Mouse (Mus musculus) midbrain, embryonic 12.5 days (tissue): ENCODE measurements at regions not wholly inside any gene's neighbourhood (a gene's known extent, or its start where the extent isn't known, plus 50 kb on each side); places are given as distances from the start of the nearest gene placed in this dataset.

ENCODE experiments used
- ATAC-seq: fragments of 200-750 bp; cut with Nextera tagmentation; 2 replicates; pipeline ENCODE4 v1.8.0; 2017; ENCODE audit warnings: low read depth, moderate TSS enrichment, moderate library complexity; ENCODE audit not compliant: low FRiP score
- H3K27ac ChIP-seq: fragments of 300-500 bp; sonication (generic); replicated peaks from 2 replicates; pipeline ENCODE4 v1.5.1; 2016; ENCODE audit warnings: mild to moderate bottlenecking
- H3K27me3 ChIP-seq: fragments of 300-500 bp; sonication (generic); 2 replicates; pipeline ENCODE4 v1.6.1; 2016; ENCODE audit warnings: mild to moderate bottlenecking
- H3K36me3 ChIP-seq: fragments of 300-500 bp; sonication (generic); 2 replicates; pipeline ENCODE4 v1.6.1; 2016
- H3K4me1 ChIP-seq: fragments of 300-500 bp; sonication (generic); 2 replicates; pipeline ENCODE4 v1.6.1; 2016
- H3K4me2 ChIP-seq: fragments of 300-500 bp; sonication (generic); replicated peaks from 2 replicates; pipeline ENCODE4 v1.6.1; 2016; ENCODE audit warnings: mild to moderate bottlenecking, moderate library complexity
- H3K4me3 ChIP-seq: fragments of 300-500 bp; sonication (generic); 2 replicates; pipeline ENCODE4 v1.5.1; 2016; ENCODE audit warnings: mild to moderate bottlenecking
- H3K9ac ChIP-seq: fragments of 300-500 bp; sonication (generic); replicated peaks from 2 replicates; pipeline ENCODE4 v1.6.1; 2016; ENCODE audit warnings: mild to moderate bottlenecking, moderate library complexity
- H3K9me3 ChIP-seq: fragments of 300-500 bp; sonication (generic); 2 replicates; pipeline ENCODE4 v1.6.1; 2016; ENCODE audit warnings: mild to moderate bottlenecking
- WGBS: fragments of 180-500 bp; shearing (Covaris S2); methylation state at CpG from one replicate; pipeline ENCODE4 v1.1.7; 2016; 5-methylcytosine and 5-hydroxymethylcytosine counted together

DNA sequence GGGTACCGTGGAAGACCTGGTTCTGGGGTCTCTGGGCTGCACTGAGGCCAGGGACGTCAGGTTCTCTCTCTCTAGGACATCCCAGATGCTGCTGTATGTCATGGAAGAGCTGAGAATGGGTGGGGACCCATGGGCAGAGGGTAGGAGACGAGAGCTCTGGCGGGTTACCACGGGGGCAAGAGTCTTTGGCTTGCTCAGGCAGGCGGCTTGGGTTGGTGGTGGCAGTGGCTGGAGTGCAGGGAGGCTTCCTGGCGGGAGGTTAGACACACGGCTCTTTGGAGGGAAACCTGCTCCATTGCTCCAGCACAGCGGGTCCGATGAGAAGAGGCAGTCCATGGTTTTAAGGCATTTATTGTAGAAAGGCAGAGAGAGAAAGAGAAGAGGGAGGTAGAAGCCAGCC is 138.9 kb downstream of the Tmem17 start:
- H3K36me3 ChIP-seq = no peaks in the 10 kb centered on the region
- H3K4me2 ChIP-seq = no peak overlapping the region
- H3K9me3 ChIP-seq = no peaks in the 10 kb centered on the region
- no peaks in the 10 kb centered on the region for H3K27me3 ChIP-seq
- H3K27ac ChIP-seq = no peak overlapping the region
- 88% methylated on average over 10 of the region's 10 CpGs for WGBS
- no peak for ATAC-seq
- no peak overlapping the region for H3K4me3 ChIP-seq
- no peak overlapping the region for H3K9ac ChIP-seq
- H3K4me1 ChIP-seq = no peaks in the 10 kb centered on the region

DNA sequence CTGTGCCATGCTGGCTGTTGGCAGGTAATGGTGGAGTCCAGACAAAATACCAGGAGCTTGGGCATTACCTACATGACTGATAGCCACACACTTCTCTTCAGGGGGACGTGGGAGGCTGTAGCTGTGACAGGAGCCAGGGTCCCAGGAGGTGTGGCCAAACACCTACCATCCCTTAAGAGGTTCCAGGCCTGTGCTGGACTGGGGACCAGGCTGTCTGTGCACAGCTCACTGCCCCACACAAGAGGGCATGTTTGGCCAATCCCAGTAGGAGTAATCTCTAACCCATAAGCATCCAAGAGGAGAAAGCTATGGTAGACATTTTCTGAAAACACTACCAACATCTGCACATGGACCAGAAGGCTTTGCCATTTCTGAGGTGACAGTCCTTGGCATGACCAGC is 139.4 kb downstream of the Tmem17 start:
- Histone ChIP-seq H3K9ac (no peak overlapping the region), H3K9me3 (no peaks in the 10 kb centered on the region), H3K36me3 (no peaks in the 10 kb centered on the region), H3K4me3 (no peak overlapping the region), H3K4me2 (no peak overlapping the region), H3K4me1 (no peaks in the 10 kb centered on the region), H3K27ac (no peak overlapping the region), H3K27me3 (no peaks in the 10 kb centered on the region)
- ATAC-seq = no peak
- 67% methylated on average over 1 of the region's 1 CpGs for WGBS

DNA sequence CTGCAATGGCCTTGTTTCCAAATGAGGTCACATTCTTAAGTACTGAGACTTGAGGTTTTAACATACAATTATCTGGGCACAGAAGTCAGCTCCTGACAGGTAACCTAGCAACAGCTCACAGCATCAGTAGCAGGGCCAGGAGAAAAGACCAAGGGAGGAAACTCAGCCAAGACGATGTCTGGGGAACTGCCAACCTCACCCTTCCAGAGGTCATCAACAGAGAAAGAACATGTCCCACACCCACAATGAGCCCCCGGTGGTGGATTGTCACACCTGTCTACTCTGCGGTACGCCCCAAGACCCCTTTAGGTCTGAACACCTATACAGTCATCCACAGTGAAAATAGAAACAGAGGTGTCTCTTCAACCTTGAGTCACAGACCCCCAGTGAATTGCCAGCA is 140.0 kb downstream of the Tmem17 start:
- Histone ChIP-seq H3K4me3 (no peak overlapping the region), H3K27me3 (no peaks in the 10 kb centered on the region), H3K9me3 (no peaks in the 10 kb centered on the region), H3K27ac (no peak overlapping the region), H3K36me3 (no peaks in the 10 kb centered on the region), H3K9ac (no peak overlapping the region), H3K4me1 (no peaks in the 10 kb centered on the region), H3K4me2 (no peak overlapping the region)
- WGBS = 85% methylated on average over 4 of the region's 4 CpGs
- ATAC-seq = no peak

GRCm38 (mm10) chr11:22652931-22653330 is 141.0 kb downstream of the Tmem17 start:
- Histone ChIP-seq H3K27me3 (no peaks in the 10 kb centered on the region), H3K9ac (no peak overlapping the region), H3K4me2 (no peak overlapping the region), H3K27ac (no peak overlapping the region), H3K9me3 (no peaks in the 10 kb centered on the region), H3K4me1 (no peaks in the 10 kb centered on the region), H3K36me3 (no peaks in the 10 kb centered on the region), H3K4me3 (no peak overlapping the region)
- 77% methylated on average over 3 of the region's 3 CpGs for WGBS
- ATAC-seq = no peak

DNA sequence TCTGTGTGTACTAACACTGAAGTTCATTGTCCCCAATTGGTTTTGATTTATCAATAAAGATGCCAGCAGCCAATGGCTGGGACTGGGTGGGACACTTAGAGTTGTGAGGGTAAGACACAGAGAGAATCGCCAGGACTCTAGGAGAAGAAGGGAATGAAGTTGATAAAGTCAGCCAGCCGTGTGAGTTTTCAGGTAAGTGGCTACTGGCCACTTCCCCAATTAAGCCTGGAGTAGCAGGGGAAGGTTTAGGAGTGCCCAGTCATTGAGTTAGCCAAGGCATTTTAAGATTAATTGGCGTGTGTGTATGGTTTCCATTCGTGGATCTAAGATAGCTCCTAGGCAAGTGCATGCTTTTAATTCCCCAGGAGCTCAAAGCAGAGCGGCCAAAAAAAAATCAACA is 141.5 kb downstream of the Tmem17 start:
- ATAC-seq = no peak
- H3K4me1 ChIP-seq = no peaks in the 10 kb centered on the region
- H3K4me3 ChIP-seq = no peak overlapping the region
- no peaks in the 10 kb centered on the region for H3K36me3 ChIP-seq
- no peaks in the 10 kb centered on the region for H3K27me3 ChIP-seq
- no peak overlapping the region for H3K27ac ChIP-seq
- 91% methylated on average over 5 of the region's 5 CpGs for WGBS
- H3K9ac ChIP-seq = no peak overlapping the region
- H3K4me2 ChIP-seq = no peak overlapping the region
- H3K9me3 ChIP-seq = no peaks in the 10 kb centered on the region

DNA sequence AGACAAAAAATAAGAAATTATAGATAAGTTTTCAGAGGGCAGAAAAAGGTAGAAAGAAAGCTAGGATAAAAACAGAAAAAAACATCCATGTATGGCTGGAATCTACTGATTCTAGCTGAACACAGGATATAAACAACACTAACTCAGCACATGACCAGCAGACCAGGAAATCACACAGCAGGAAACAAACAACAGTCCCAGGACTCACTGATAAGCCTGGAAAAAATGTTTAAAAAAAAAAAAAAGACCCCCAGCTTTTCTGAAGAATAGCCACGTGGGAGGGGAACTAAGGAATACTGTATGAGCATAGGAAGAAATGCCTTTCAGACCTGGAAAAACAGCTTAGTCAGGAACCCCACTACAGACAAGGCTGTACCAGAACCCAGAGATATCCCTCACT is 145.7 kb downstream of the Tmem17 start:
- no peaks in the 10 kb centered on the region for H3K9me3 ChIP-seq
- no peak overlapping the region for H3K9ac ChIP-seq
- H3K27me3 ChIP-seq = no peaks in the 10 kb centered on the region
- H3K36me3 ChIP-seq = no peaks in the 10 kb centered on the region
- ATAC-seq = no peak
- H3K4me1 ChIP-seq = peaks cover 5% of the 10 kb centered on the region; the same call in 1 of the 2 replicates
- H3K27ac ChIP-seq = no peak overlapping the region
- no peak overlapping the region for H3K4me3 ChIP-seq
- H3K4me2 ChIP-seq = no peak overlapping the region
- WGBS = 30% methylated on average over 1 of the region's 1 CpGs

DNA sequence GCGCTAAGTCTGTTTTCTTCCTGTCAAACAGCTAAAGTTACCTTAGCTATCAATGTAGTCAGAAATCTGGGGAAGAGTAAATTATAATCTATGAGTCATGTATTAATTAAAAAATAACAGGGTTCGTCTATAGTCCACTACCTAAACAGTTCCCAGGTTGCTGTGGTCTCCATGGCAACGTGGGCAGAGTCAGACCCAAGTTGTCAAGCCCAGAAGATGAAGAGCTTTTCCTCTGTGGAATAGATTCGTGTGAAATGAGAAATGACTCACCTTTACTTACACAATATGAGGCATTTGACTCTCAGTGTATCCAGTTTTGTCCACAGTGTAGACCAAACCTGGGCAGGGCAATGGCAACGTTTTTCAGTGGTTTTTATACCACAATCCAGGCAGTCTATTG is 149.2 kb downstream of the Tmem17 start:
- no peak overlapping the region for H3K9ac ChIP-seq
- H3K9me3 ChIP-seq = no peaks in the 10 kb centered on the region
- no peaks in the 10 kb centered on the region for H3K27me3 ChIP-seq
- H3K4me1 ChIP-seq = peaks cover 5% of the 10 kb centered on the region; the same call in 1 of the 2 replicates
- H3K4me2 ChIP-seq = no peak overlapping the region
- H3K27ac ChIP-seq = no peak overlapping the region
- no peak overlapping the region for H3K4me3 ChIP-seq
- 55% methylated on average over 5 of the region's 5 CpGs for WGBS
- ATAC-seq = no peak
- no peaks in the 10 kb centered on the region for H3K36me3 ChIP-seq

DNA sequence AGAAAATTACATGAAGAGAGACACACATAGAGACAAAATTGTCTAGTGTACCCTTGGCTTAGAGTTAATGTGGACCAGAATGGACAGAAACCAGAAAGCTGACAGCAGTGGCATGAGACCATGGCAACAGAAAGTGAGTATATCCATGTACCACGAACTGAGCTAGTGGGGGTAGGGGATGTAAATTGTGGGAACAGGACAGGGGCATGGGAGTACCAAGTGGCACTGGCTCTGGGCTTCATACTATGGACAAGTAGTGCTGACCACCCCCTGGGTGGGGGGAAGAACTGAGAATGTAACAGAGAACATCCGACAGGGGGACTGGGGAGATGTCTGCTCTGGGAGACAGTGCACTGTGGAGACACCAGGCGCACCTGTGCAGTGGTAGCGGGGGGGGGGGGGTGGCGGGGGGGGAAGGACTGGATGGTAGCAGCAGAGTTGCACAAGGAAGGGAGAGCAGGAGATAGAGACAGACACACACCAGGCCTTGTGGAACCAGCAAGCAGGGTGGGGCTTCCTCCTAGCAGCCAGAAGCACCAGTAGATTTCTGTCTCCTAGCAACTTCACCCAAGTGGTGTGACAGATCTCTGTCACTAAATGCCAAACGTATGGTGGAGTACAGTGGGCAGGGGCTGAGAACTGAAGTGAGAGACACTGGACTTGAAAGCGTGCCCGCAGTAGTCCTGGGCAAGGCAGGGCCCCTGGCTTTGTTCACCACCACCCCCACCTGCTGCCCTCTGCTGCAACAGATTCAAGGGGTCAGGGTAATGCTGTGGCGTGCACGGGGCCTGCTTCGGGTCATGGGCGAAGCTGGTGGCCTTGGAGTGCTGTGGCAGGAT is 150.0 kb downstream of the Tmem17 start:
- no peak for ATAC-seq
- no peak overlapping the region for H3K27ac ChIP-seq
- H3K4me1 ChIP-seq = peaks cover 5% of the 10 kb centered on the region; the same call in 1 of the 2 replicates
- no peaks in the 10 kb centered on the region for H3K27me3 ChIP-seq
- no peaks in the 10 kb centered on the region for H3K9me3 ChIP-seq
- no peak overlapping the region for H3K4me3 ChIP-seq
- WGBS = 51% methylated on average over 10 of the region's 12 CpGs
- H3K9ac ChIP-seq = no peak overlapping the region
- no peaks in the 10 kb centered on the region for H3K36me3 ChIP-seq
- no peak overlapping the region for H3K4me2 ChIP-seq

DNA sequence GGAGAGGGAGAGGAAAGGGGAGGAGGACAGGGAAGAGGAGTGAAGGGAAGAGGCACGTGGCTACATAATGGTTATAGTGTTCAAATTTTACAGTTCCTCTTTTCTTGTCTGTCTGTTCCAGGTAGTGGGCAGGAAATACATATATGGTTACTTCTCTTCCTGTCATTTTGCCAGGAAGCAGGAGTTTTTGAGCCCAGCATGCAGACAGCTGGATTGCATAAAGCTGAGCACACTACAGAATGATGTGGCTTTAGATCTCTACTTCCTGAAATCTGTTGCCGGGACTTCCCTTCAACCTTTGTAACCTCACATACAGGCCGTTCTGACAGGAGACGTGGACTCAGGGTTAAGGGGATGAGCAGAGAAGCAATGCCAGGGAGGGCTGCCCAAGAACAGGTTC is 154.1 kb downstream of the Tmem17 start:
- ATAC-seq = no peak
- WGBS = 55% methylated on average over 4 of the region's 4 CpGs

GRCm38 (mm10) chr11:22666378-22666777 is 154.5 kb downstream of the Tmem17 start:
- Histone ChIP-seq H3K4me3 (no peak overlapping the region), H3K9me3 (no peaks in the 10 kb centered on the region), H3K27ac (no peak overlapping the region), H3K27me3 (no peaks in the 10 kb centered on the region), H3K4me2 (no peak overlapping the region), H3K36me3 (no peaks in the 10 kb centered on the region), H3K9ac (no peak overlapping the region), H3K4me1 (peaks cover 5% of the 10 kb centered on the region; the same call in 1 of the 2 replicates)
- no peak for ATAC-seq
- 89% methylated on average over 5 of the region's 5 CpGs for WGBS

More for the DNA sequence above, 154.1 kb downstream of the Tmem17 start:
- Histone ChIP-seq H3K27ac (no peak overlapping the region), H3K4me1 (peaks cover 5% of the 10 kb centered on the region; the same call in 1 of the 2 replicates), H3K9me3 (no peaks in the 10 kb centered on the region), H3K4me3 (no peak overlapping the region), H3K27me3 (no peaks in the 10 kb centered on the region), H3K9ac (no peak overlapping the region), H3K4me2 (no peak overlapping the region), H3K36me3 (no peaks in the 10 kb centered on the region)

GRCm38 (mm10) chr11:22668220-22668619 is 156.3 kb downstream of the Tmem17 start:
- H3K9ac ChIP-seq = no peak overlapping the region
- H3K9me3 ChIP-seq = no peaks in the 10 kb centered on the region
- H3K4me3 ChIP-seq = no peak overlapping the region
- peaks cover 11% of the 10 kb centered on the region for H3K4me1 ChIP-seq
- H3K27me3 ChIP-seq = no peaks in the 10 kb centered on the region
- WGBS = 70% methylated on average over 2 of the region's 2 CpGs
- no peaks in the 10 kb centered on the region for H3K36me3 ChIP-seq
- H3K27ac ChIP-seq = no peak overlapping the region
- no peak overlapping the region for H3K4me2 ChIP-seq
- ATAC-seq = no peak

GRCm38 (mm10) chr11:22669267-22669666 is 157.4 kb downstream of the Tmem17 start:
- ATAC-seq = no peak
- H3K4me2 ChIP-seq = no peak overlapping the region
- H3K9me3 ChIP-seq = no peaks in the 10 kb centered on the region
- H3K27me3 ChIP-seq = no peaks in the 10 kb centered on the region
- H3K9ac ChIP-seq = no peak overlapping the region
- H3K4me3 ChIP-seq = no peak overlapping the region
- H3K36me3 ChIP-seq = no peaks in the 10 kb centered on the region
- peaks cover 11% of the 10 kb centered on the region for H3K4me1 ChIP-seq
- WGBS = 85% methylated on average over 4 of the region's 4 CpGs
- H3K27ac ChIP-seq = no peak overlapping the region
